Mouse (Mus musculus) urinary bladder, postnatal 10 days (tissue): ENCODE measurements around the gene Ptgs2.

Experiments used
- DNase-seq: peaks from one replicate; pipeline ENCODE4 v3.0.0; 2022; ENCODE audit warnings: low spot score

Ptgs2 gene

DNA sequence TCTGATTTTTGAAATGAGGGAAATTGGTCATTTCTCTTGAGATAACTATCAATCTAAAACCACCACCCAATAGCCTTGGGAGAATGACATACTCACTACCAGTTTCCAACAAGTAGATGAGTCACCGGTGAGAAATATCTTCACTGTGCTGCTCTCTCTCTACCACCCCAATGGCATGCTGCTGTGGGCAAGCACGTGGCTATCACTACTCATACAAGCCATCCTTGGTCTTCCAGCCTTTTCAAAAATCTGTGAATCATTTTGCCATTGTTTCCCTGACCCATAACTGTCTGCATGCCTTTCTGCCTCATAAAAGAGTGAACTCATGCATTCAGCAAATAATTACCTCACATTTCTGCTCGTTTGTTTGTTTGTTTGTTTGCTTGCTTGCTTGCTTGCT, 51.6 kb downstream of the Ptgs2 start:
- DNase-seq: no peak
